Mouse (Mus musculus): ENCODE measurements at regions not wholly inside any gene's neighbourhood (a gene's known extent, or its start where the extent isn't known, plus 50 kb on each side); places are given as distances from the start of the nearest gene placed in this dataset.
A peak's percentile ranks its signal among the peaks of the same experiment; 100 is the strongest.
"Not testable (repeated sequence)": the region's sequence is repeated elsewhere in the genome, so short reads cannot be mapped to it uniquely, and the experiment has no call there.

DNA sequence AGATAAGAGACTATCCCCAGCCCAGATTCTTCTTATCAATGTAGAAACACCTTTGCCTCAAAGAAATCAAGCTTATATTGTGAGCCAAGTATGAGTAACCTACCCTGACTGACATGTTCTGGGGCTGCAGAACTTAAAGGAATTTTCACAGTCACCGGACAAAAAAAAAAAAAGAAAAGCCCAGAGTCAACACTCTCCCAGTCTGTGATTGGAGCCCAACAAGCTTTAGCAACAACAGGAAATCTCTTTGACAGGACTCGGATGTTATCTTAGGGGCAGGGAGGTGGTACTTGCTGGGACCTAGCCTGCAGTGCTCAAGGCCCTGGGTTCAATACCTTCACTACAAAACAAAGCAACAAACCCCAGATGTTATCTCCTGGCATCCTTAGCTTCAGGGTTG lies 114.2 kb downstream of the Nectin1 start:
- ATAC-seq (replicated peaks in 1 of 2; ENCODE audit: insufficient read depth in 1 of 2, low FRiP score in 2 of 2, low TSS enrichment in 1 of 2, low read depth in 1 of 2, poor library complexity in 2 of 2, severe bottlenecking in 2 of 2), result no peak

DNA sequence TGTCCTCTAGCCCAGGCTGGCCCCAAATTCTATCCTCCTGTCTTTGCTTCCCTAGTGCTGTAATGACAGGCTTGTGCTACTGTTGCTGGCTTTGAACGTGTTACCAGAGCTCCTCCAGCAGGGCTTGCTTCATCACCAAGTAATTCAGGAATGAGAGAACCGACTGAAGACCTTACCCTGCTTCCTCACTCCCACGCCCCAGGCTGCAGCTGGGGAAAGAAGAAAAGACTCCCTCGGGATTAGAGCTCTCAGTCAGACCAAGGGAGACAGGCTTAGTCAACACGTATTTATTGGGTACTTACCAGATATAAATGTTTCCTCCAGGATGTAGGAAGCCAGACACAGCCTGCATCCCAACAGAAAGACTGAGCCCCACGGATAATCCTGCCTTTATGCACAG lies 115.0 kb downstream of the Nectin1 start:
- ATAC-seq (replicated peaks in 1 of 2; ENCODE audit: insufficient read depth in 1 of 2, low FRiP score in 2 of 2, low TSS enrichment in 1 of 2, low read depth in 1 of 2, poor library complexity in 2 of 2, severe bottlenecking in 2 of 2), result no peak

DNA sequence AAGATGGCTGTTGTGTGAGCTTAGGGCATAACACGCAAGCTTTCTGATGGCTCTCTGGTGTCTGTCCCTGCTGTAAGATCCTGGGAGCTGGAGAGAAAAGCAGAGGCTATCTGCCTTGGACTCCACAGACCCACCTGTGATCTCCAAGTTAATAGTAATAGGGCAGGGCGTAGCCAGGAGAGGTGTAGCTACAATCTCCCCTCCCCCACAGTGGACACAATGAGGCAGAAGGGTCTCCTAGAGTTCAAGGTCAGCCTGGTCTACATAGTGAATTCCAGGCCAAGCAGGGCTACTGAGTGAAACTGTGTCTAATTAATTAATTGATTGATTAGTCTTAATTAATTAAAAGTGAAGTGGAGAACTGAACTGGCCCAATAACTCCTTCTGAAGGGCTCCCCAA lies 116.5 kb downstream of the Nectin1 start:
- ATAC-seq (replicated peaks in 1 of 2; ENCODE audit: insufficient read depth in 1 of 2, low FRiP score in 2 of 2, low TSS enrichment in 1 of 2, low read depth in 1 of 2, poor library complexity in 2 of 2, severe bottlenecking in 2 of 2), result no peak

DNA sequence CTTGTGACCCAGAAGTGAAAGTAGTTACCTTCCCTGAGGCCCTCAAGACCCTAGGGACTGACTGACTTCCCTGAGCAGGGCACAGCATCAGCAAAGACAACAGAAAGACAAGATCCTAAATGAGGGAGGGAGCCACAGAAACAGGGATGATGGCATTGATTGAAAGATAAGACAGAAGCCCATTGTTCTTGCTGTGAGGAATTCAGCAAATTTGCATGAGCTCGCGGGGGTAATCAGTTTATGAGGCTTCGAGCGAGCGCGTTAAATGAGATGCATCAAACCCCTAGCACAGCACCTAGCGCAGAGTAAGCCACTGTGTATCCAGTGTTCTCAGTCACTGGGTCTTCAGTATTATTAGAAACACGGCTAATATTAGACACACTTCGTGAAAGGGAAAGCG lies 117.6 kb downstream of the Nectin1 start:
- ATAC-seq (replicated peaks in 1 of 2; ENCODE audit: insufficient read depth in 1 of 2, low FRiP score in 2 of 2, low TSS enrichment in 1 of 2, low read depth in 1 of 2, poor library complexity in 2 of 2, severe bottlenecking in 2 of 2), result no peak

DNA sequence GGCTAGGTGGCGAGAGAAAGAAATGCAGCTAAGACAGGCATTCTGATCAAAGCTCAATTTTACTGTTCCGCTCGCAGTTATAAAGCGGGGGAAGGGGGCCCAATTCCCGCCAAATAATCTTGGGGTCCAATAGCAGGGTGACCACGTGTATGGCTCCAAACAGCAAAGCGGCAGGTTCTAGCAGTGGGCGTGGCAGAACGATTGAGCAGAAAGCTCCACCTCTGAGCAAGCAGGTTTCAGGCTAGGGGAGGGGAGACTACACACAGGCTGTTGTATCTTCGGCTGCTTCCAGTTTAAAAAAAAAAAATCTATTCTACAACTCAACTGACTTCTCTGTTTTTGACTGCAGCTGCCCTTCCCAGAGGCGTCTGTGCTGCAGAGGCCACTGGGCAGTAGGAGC lies 118.2 kb downstream of the Nectin1 start:
- ATAC-seq (replicated peaks in 1 of 2; ENCODE audit: insufficient read depth in 1 of 2, low FRiP score in 2 of 2, low TSS enrichment in 1 of 2, low read depth in 1 of 2, poor library complexity in 2 of 2, severe bottlenecking in 2 of 2), result not testable (repeated sequence)

DNA sequence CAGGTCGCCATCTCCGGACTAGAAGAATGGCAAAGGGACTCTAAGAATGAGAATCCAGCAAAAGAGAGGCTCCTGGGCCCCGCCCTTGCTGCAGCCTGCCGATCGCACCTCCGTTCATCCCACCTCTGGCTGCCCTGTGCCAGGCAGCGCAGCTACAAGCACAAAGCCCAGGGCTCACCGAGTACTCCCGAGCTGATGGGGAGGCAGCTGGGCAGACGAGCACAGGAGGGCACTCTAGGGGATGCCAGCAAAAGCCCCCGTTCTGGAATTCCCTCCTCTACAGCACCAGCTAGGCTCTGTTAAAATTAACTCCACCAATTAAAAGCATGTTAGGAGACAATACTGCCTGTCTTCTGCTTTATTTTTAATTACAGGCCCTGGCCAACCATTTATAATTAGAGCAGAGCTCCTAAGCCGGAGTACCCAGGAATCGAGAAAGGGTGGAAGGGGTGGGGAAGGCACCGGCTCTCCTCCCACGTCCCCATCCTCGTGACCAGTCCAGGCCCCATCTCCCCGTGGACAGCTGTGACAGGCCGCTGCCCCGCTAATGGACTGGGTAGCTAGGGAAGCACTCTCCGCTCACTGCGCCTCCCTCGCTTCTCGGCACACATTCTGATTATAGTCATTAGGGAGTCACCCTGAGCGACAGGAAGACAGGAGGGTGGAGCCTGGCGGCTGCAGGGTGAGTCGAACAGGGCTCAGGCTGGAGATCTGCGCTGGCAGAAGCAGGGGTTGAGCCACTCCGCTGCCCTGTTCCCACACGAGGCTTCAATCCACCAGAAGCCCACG lies 120.0 kb downstream of the Nectin1 start:
- no peak for ATAC-seq (replicated peaks in 1 of 2; ENCODE audit: insufficient read depth in 1 of 2, low FRiP score in 2 of 2, low TSS enrichment in 1 of 2, low read depth in 1 of 2, poor library complexity in 2 of 2, severe bottlenecking in 2 of 2)

DNA sequence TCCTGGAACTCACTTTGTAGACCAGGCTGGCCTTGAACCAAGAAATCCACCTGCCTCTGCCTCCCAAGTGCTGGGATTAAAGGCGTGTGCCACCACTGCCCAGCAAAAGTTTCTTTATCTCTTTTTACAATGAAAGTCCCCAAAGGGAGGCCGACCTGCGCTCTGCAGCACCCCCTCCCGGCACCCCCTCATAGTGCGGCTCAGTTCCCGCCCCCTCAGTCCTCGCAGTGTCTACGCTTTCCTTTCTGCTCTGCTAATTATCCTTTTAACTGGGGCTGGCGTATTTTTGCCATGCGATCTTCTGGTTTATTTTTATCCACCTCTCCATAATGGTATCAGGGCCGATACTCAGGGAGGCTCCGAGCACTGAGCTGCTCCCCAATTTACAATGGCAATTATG lies 123.0 kb downstream of the Nectin1 start:
- ATAC-seq (replicated peaks in 1 of 2; ENCODE audit: insufficient read depth in 1 of 2, low FRiP score in 2 of 2, low TSS enrichment in 1 of 2, low read depth in 1 of 2, poor library complexity in 2 of 2, severe bottlenecking in 2 of 2), result no peak

DNA sequence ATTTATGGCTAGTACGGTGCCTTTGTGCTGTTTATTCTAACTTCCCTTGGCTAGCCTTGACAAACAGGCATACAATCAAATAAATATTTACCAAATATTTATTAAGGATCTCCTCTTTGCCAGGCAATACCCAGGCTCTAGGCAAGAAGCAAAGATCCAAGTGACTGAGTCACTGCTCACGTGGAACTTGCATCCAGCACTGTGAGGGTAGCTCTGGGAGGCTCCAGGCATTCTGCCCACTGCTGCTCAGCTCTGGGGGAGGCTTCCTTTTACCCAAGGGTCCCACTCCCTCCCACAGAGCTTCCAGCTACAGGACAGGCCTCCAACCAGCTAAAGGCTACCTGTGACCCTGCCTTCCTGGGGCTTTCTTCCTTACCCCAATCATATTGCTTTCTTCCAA lies 130.1 kb downstream of the Nectin1 start:
- no peak for ATAC-seq (replicated peaks in 1 of 2; ENCODE audit: insufficient read depth in 1 of 2, low FRiP score in 2 of 2, low TSS enrichment in 1 of 2, low read depth in 1 of 2, poor library complexity in 2 of 2, severe bottlenecking in 2 of 2)

DNA sequence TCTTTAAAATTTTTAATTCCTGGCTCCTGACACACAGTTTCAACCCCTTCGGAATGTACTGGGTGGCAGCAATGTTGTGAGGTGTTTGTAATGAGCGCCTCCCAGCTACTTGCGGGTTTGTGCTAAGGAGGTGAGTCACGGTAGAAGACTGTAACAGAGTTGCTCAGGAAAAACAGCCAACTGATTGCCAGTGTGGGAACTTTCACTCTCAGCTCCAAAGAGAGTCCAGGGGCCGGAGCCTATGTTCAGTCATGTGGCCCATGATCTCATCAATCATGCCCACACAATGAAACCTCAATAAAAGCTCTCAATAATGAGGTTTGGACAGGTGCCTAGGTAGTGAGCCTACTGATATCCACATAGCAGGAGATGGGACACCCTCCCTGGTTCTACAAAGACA lies 130.5 kb downstream of the Nectin1 start:
- no peak for ATAC-seq (replicated peaks in 1 of 2; ENCODE audit: insufficient read depth in 1 of 2, low FRiP score in 2 of 2, low TSS enrichment in 1 of 2, low read depth in 1 of 2, poor library complexity in 2 of 2, severe bottlenecking in 2 of 2)

DNA sequence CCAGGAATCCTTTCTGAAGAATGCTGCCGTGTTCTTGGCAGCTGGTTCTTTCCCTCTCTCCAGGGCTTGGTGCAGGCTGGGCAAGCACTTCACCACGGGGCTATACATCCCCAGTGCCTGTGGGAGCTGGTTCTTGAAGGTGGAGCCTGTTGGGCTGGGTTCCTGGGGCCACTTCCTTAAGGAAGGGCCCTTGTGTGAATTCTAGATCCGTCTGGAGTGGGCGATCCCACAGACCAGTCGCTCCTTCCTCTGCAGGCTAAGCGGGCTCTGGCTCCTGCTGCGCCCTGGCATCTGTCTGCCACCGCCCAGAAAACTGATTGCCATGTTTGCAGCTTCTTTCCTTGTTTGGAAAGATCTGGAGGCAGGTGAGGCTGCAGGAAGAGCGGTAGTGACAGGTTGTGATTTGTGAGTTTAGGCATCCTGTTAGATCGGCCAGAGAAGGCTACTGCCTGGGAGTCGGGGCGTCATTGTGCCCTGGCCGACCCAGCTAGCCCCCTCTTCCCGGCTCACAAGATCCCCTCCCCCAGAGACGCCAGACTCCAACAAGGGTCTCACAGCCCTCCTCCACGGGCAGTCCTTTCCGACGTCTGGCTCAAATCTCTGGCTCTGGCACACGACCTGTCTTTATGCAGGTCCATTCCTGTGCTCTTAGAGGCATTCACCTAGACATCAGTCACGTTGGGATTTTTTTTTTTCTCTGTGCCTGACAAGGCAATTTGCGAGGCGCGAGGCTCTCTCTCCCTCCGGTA lies 135.6 kb downstream of the Nectin1 start:
- no peak for ATAC-seq (replicated peaks in 1 of 2; ENCODE audit: insufficient read depth in 1 of 2, low FRiP score in 2 of 2, low TSS enrichment in 1 of 2, low read depth in 1 of 2, poor library complexity in 2 of 2, severe bottlenecking in 2 of 2)

DNA sequence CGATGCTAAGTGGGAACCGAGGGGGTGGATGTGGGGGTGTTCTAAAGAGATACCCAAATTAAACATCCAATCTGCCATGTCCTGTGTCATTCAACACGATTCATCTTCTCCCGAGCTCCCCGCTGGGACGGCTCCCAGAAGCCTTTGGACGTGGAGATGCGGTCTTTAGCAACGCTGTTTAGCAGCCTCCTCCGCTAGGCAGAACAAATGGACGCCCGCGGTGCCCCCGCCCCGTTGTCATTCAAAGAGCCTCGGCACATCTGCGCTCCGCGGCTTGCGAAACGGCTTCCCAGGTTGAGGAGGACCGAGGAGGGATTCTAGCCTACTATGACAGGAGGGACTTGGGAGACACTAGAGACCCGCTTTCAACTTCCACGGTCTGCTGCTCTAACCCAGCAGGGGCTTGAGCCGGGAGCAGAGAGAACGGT lies 136.2 kb downstream of the Nectin1 start:
- ATAC-seq (replicated peaks in 1 of 2; ENCODE audit: insufficient read depth in 1 of 2, low FRiP score in 2 of 2, low TSS enrichment in 1 of 2, low read depth in 1 of 2, poor library complexity in 2 of 2, severe bottlenecking in 2 of 2), result no peak; a peak in 1 of 4 replicates

DNA sequence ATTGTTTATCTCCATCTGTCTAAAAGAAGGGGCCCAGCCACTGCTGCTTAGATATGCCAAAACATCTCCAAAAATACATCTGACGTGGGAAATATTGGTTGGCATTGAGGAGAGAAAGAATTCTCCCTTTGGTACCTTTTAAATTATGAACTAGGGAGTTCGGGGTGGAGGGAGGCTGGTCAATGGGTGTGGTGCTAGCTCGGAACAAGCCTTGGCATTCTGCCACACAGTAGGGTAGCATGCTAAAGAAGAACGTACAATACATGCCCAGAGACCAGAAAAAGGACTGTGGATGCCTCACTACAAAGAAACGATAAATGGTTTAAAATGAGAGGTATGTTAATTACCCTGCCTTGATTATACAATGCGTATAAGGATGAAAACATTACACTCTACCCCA lies 149.3 kb downstream of the Nectin1 start:
- no peak for ATAC-seq (replicated peaks in 1 of 2; ENCODE audit: insufficient read depth in 1 of 2, low FRiP score in 2 of 2, low TSS enrichment in 1 of 2, low read depth in 1 of 2, poor library complexity in 2 of 2, severe bottlenecking in 2 of 2)

DNA sequence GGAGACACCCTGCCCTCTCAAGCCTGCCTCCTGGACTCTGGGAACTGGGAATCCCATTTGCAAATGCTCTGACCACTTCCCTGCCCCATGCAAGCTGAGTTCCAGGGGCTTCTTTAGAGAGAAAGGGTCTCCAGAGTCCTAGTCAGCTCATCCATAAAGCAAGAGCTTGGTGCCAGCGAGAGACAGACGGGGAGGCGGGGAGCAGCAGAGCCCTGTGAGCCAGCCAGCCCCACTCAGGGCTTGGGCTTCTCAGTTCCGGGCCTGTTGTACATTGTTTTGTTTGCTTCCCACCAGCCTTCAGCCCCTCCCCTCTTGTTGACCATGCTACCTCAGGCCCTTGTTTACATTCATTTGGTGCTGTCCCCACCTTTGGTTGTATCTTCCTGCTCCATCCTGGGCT lies 143.9 kb upstream of the Thy1 start:
- ATAC-seq (replicated peaks in 1 of 2; ENCODE audit: insufficient read depth in 1 of 2, low FRiP score in 2 of 2, low TSS enrichment in 1 of 2, low read depth in 1 of 2, poor library complexity in 2 of 2, severe bottlenecking in 2 of 2), result no peak

DNA sequence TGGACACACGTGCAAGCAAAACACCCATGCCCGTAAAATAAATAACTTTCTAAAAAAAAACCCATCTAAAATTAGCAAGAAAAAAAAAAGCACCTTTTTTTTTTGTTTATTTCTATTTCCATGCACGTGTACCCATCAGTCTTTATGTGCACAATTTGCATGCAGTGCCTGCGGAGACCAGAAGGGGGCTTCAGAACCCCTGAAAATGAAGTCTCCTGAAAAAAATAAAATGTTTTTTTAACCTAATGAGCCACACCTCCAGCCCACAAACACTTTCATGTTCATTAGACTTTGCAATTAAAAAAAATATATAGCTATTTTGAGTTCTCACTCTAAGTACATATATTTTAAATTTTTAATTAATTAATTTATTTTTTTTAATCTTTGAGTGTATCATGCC lies 134.9 kb upstream of the Thy1 start:
- ATAC-seq (replicated peaks in 1 of 2; ENCODE audit: insufficient read depth in 1 of 2, low FRiP score in 2 of 2, low TSS enrichment in 1 of 2, low read depth in 1 of 2, poor library complexity in 2 of 2, severe bottlenecking in 2 of 2), result no peak

DNA sequence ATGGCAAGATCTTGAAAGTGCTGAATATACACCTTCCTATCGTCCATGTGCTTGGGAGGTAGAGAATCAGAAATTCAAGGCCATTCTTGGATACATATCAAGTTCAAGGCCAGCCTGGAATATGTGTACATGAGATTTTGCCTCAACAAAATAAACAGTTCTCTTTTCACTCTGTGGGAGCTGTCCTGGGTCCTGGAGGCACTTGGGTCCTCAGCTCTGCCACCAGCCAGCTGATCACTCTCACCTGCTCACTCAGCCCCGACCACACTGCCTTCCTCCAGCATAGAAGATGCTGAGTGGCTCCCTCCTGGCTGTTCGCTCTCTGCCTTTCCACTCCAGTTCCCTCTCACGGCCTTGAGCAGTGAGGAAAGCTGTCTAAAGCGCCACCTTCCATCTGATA lies 128.2 kb upstream of the Thy1 start:
- no peak for ATAC-seq (replicated peaks in 1 of 2; ENCODE audit: insufficient read depth in 1 of 2, low FRiP score in 2 of 2, low TSS enrichment in 1 of 2, low read depth in 1 of 2, poor library complexity in 2 of 2, severe bottlenecking in 2 of 2)

DNA sequence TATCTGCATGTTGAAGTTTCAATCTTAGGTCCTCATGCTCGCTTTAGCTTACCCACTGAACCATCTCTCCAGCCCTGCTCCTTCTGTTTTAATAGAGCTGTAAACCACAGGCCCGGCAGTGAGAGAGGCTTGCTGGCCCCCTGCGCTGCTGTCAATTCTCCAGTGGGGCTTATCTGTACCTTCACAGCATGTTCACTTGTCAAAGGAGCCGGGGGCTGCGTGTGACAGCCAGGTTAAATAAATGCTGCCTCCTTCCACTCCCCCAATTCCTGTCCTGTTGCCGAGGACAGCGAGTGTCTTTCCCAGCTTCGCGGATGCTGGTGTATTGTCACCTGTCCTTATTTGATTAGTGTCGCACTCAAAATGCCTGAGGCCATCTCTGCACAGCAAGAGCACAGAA lies 125.7 kb upstream of the Thy1 start:
- ATAC-seq (replicated peaks in 1 of 2; ENCODE audit: insufficient read depth in 1 of 2, low FRiP score in 2 of 2, low TSS enrichment in 1 of 2, low read depth in 1 of 2, poor library complexity in 2 of 2, severe bottlenecking in 2 of 2), result no peak

DNA sequence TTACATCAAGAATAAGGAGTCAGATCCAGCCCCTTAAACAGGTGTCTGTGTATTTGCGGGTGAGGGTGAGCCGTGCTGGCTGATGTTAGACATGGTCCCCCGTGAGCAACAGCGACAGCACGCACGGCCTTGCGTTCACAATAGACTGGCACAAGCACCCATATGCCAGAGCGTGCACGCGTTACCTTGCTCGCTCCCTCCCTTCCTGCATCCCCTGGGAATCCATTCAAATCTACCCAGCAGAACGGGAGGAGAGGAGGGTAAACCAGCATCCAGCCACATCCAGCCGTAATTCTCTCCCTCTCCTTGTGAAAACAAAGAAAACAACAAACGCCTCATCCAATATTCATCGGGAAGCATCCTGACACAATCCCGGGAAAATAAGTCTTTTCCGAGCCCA lies 124.2 kb upstream of the Thy1 start:
- no peak for ATAC-seq (replicated peaks in 1 of 2; ENCODE audit: insufficient read depth in 1 of 2, low FRiP score in 2 of 2, low TSS enrichment in 1 of 2, low read depth in 1 of 2, poor library complexity in 2 of 2, severe bottlenecking in 2 of 2)

DNA sequence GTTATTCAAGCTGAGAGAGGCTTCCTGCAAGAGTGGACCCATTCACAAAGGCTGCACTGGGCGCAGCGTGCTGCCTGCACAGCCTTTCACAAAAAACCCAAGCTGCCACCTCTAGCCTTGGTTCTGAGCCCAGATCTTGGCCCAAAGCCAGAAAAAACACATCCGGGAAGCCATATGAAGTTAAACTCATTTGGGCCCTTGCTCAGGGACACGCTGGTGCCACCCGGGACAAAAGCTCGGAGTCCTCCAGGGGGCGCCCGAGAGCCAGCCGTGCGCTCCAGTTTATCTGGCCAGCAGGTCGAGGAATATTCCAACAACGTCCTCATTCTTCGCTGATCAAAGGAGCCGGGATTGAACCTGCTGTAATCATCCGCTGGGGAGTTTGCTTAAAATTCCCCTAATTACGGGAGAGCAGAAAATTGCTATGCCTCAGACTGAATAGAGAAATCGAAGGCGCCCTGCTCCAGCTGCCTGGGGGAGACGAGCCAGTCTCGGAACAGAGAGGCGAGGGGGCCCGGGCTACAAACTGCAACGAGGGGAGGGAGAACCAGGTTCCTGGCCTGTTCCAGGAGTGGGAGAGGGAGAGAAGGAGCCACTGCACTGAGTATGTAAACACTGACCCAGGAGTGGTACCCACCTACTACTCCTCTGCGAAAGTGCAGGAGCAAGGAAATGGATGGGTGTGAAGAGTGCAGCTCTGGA lies 123.0 kb upstream of the Thy1 start:
- 0 out of 4 replicates have a peak, but pooled peaks of 1 of the 2 experiments have one; percentile 36 for ATAC-seq (replicated peaks in 1 of 2; ENCODE audit: insufficient read depth in 1 of 2, low FRiP score in 2 of 2, low TSS enrichment in 1 of 2, low read depth in 1 of 2, poor library complexity in 2 of 2, severe bottlenecking in 2 of 2)
